Mouse (Mus musculus): ENCODE measurements around the gene Yipf3. TPM values are rescaled to one million over a fixed set of nuclear protein-coding genes. Genes with fewer than 3 reads are reported as not detected.

Gene Yipf3
- total RNA-seq, 2 experiments from 2014 or later: 73.6 to 83.9 TPM

Small RNAs within 50 kb of the gene (microRNA-seq; reads per million reads assigned to microRNA genes)
- gene Mir693: not detected

Other genes with a start within 250 kb of the Yipf3 start
- gene Vegfa, start 215.7 kb upstream of the Yipf3 start, total RNA-seq (2021): 10 to 100 TPM; 73.6 to 82.9 TPM
- 10 to 100 TPM; 79.9 to 83.9 TPM for gene Mrps18a, start 137.1 kb upstream of the Yipf3 start, total RNA-seq (2021)
- gene Rsph9, start 103.9 kb upstream of the Yipf3 start, total RNA-seq (2021): 10 to 100 TPM; 33.0 to 34.8 TPM
- 10 to 100 TPM; 13.2 to 15.3 TPM for gene Mad2l1bp, start 94.5 kb upstream of the Yipf3 start, total RNA-seq (2021)
- gene Gtpbp2, start 87.0 kb upstream of the Yipf3 start, total RNA-seq (2021): 100 to 1,000 TPM in 1 of 2 experiments, 10 to 100 TPM in 1; 86.6 to 101 TPM
- gene Polh, start 45.4 kb upstream of the Yipf3 start, total RNA-seq (2021): 1 to 10 TPM; 6.3 to 7.8 TPM
- 10 to 100 TPM; 40.0 to 41.9 TPM for gene Xpo5, start 45.3 kb upstream of the Yipf3 start, total RNA-seq (2021)
- 10 to 100 TPM; 38.3 to 42.7 TPM for gene Polr1c, start within 50 bp of the Yipf3 start, total RNA-seq (2021)
- gene Lrrc73, start 5.5 kb downstream of the Yipf3 start, total RNA-seq (2021): 100 to 1,000 TPM; 101 to 103 TPM
- 10 to 100 TPM; 33.2 to 37.8 TPM for gene Tjap1, start 34.9 kb downstream of the Yipf3 start, total RNA-seq (2021)
- gene Dlk2, start 49.3 kb downstream of the Yipf3 start, total RNA-seq (2021): 10 to 100 TPM; 52.1 to 52.5 TPM
- gene Abcc10, start 80.3 kb downstream of the Yipf3 start, total RNA-seq (2021): 1 to 10 TPM; 8.1 to 8.7 TPM
- gene Zfp318, start 135.7 kb downstream of the Yipf3 start, total RNA-seq (2021): 10 to 100 TPM; 78.2 to 79.2 TPM
- gene Crip3, start 180.8 kb downstream of the Yipf3 start, total RNA-seq (2021): 1 to 10 TPM; 3.1 to 5.9 TPM
- gene Slc22a7, start 190.4 kb downstream of the Yipf3 start, total RNA-seq (2021): under 1 TPM; 0.26 to 0.75 TPM
- 100 to 1,000 TPM; 115 to 117 TPM for gene Ttbk1, start 239.6 kb downstream of the Yipf3 start, total RNA-seq (2021)
- gene Dnph1, start 248.6 kb downstream of the Yipf3 start, total RNA-seq (2021): 1 to 10 TPM; 6.0 to 6.2 TPM

All from left cerebral cortex, postnatal 10 days (tissue).